In the genomic region with DNA sequence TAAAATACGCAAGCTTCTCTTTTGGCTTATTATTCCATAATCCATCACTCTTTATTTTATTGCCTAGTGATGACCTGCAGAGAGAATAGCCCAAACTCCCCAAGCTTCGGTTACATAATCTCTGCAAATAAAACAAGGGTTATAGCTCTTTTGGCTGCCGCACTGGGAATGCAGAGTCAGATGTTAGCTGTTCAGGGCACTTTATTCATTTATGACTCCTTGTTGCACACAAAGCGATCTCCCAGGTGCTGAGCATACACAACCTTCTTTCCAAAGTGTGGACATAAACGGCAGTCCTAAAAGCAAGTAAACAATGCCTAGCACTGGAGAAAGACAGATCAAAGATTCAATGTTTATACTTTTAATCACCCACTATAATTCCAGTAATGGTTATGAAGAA, we compare ENCODE assay signal across 30 mouse cellular contexts. TPM values are rescaled to one million over a fixed set of nuclear protein-coding genes. Genes with fewer than 3 reads are reported as not detected.
A peak's percentile ranks its signal among the peaks of the same experiment; 100 is the strongest.
DNase-seq lines count a peak whose midpoint lies in the region; ATAC-seq and TF ChIP-seq lines count a peak whose summit lies in the region.
"Had no signal": no experiment of that assay in that cellular context is flagged by ENCODE, and none has a peak within 500 bp of the region (broad histone marks: within the 10 kb centered on the region; RNA-seq: fewer than 3 reads in every experiment).

No protein-coding gene starts in this region.

- no peaks in the 10 kb centered on the region for H3K4me1 ChIP-seq in kidney, postnatal 0 days (replicated peaks; ENCODE audit: insufficient read depth, low read length)
- H3K4me1 ChIP-seq in kidney, embryonic 14.5 days (ENCODE audit: control insufficient read depth, insufficient read depth, low read length), result no peaks in the 10 kb centered on the region
- no peaks in the 10 kb centered on the region for H3K4me1 ChIP-seq in neural tube, embryonic 14.5 days (ENCODE audit: control insufficient read depth, insufficient read depth, low read length)
- peaks cover 14% of the 10 kb centered on the region; the same call in 1 of the 2 replicates for H3K4me1 ChIP-seq in neural tube, embryonic 15.5 days
- peaks cover 9% of the 10 kb centered on the region; the same call in 1 of the 2 replicates for H3K4me1 ChIP-seq in limb, embryonic 14.5 days (ENCODE audit: control insufficient read depth, insufficient read depth, low read length)
- H3K4me1 ChIP-seq: embryonic facial prominence, embryonic 12.5 days; embryonic facial prominence, embryonic 15.5 days; heart, embryonic 12.5 days; heart, embryonic 15.5 days; hindbrain, embryonic 10.5 days; hindbrain, embryonic 13.5 days had no signal

- no peak for TF ChIP-seq CTCF in kidney, postnatal 0 days (IDR thresholded peaks at IDR 0.05; ENCODE audit: low read depth)

- no peak for ATAC-seq in kidney, postnatal 0 days (replicated peaks; ENCODE audit: low FRiP score, low read depth)
- ATAC-seq in kidney, embryonic 14.5 days (ENCODE audit: low FRiP score, low TSS enrichment), result no peak
- peak; percentile 51; the same call in 1 of the 2 replicates for ATAC-seq in neural tube, embryonic 14.5 days (ENCODE audit: low read depth)
- no peak for ATAC-seq in neural tube, embryonic 15.5 days (ENCODE audit: low FRiP score)
- ATAC-seq in limb, embryonic 14.5 days (ENCODE audit: low FRiP score, low read depth), result peak; percentile 35
- ATAC-seq: forebrain, embryonic 14.5 days; forebrain, postnatal 0 days; hindbrain, embryonic 16.5 days; Patski had no signal

- peak; percentile 40 for DNase-seq in kidney, postnatal 0 days (ENCODE audit: low spot score)
- DNase-seq in limb, embryonic 14.5 days (ENCODE audit: low spot score), result no peak
- DNase-seq in gastrocnemius, postnatal 25 days, result no peak
- DNase-seq: adrenal gland, postnatal 14 days; B cell, adult 2 months; cerebellum, adult 11 months; cerebellum, adult 2 months; cerebellum, adult 9-11 months; cerebellum, postnatal 25 days; forebrain, postnatal 0 days; gastrocnemius, adult 2 months; gastrocnemius, postnatal 14 days; heart, adult 18-20 months; heart, postnatal 10 days; heart, postnatal 36 days had no signal

- H3K27ac ChIP-seq in kidney, postnatal 0 days, result no peak overlapping the region
- no peak overlapping the region for H3K27ac ChIP-seq in kidney, embryonic 14.5 days (ENCODE audit: low read depth, low read length)
- no peak overlapping the region for H3K27ac ChIP-seq in neural tube, embryonic 14.5 days (ENCODE audit: low read depth, low read length)
- no peak overlapping the region for H3K27ac ChIP-seq in neural tube, embryonic 15.5 days (replicated peaks)
- H3K27ac ChIP-seq in limb, embryonic 14.5 days (replicated peaks; ENCODE audit: low read depth, low read length), result no peak overlapping the region
- H3K27ac ChIP-seq: embryonic facial prominence, embryonic 12.5 days; embryonic facial prominence, embryonic 15.5 days; gastrocnemius, adult 2 months; heart, embryonic 15.5 days; hindbrain, embryonic 10.5 days; hindbrain, embryonic 13.5 days had no signal

- 34% methylated on average over 5 of the region's 5 CpGs for WGBS in kidney, postnatal 0 days
- 41% methylated on average over 5 of the region's 5 CpGs for WGBS in kidney, embryonic 14.5 days
- 29% methylated on average over 5 of the region's 5 CpGs for WGBS in neural tube, embryonic 14.5 days
- WGBS in neural tube, embryonic 15.5 days, result 27% methylated on average over 5 of the region's 5 CpGs
- whole genome bisulfite sequencing in limb, embryonic 14.5 days, result 27% methylated on average over 5 of the region's 5 CpGs

- no peak overlapping the region for H3K4me3 ChIP-seq in kidney, postnatal 0 days (replicated peaks; ENCODE audit: low read depth, low read length)
- no peak overlapping the region for H3K4me3 ChIP-seq in kidney, embryonic 14.5 days (ENCODE audit: low read length)
- H3K4me3 ChIP-seq in neural tube, embryonic 14.5 days (ENCODE audit: low read depth, low read length), result no peak overlapping the region
- H3K4me3 ChIP-seq in neural tube, embryonic 15.5 days (replicated peaks), result no peak overlapping the region
- H3K4me3 ChIP-seq in limb, embryonic 14.5 days (replicated peaks; ENCODE audit: low read length), result no peak overlapping the region
- H3K4me3 ChIP-seq: embryonic facial prominence, embryonic 12.5 days; embryonic facial prominence, embryonic 15.5 days; gastrocnemius, adult 2 months; heart, embryonic 12.5 days; heart, embryonic 15.5 days; hindbrain, embryonic 10.5 days; hindbrain, embryonic 13.5 days had no signal

- no peak overlapping the region for H3K4me2 ChIP-seq in kidney, postnatal 0 days (ENCODE audit: low read length)
- no peak overlapping the region for H3K4me2 ChIP-seq in kidney, embryonic 14.5 days (replicated peaks; ENCODE audit: low read depth, low read length)
- no peak overlapping the region for H3K4me2 ChIP-seq in neural tube, embryonic 14.5 days (ENCODE audit: low read depth, low read length)
- H3K4me2 ChIP-seq in neural tube, embryonic 15.5 days, result no peak overlapping the region
- no peak overlapping the region for H3K4me2 ChIP-seq in limb, embryonic 14.5 days (replicated peaks; ENCODE audit: low read depth, low read length, severe bottlenecking)
- H3K4me2 ChIP-seq: embryonic facial prominence, embryonic 12.5 days; embryonic facial prominence, embryonic 15.5 days; heart, embryonic 12.5 days; heart, embryonic 15.5 days; hindbrain, embryonic 13.5 days had no signal

- TF ChIP-seq POLR2A in limb, embryonic 14.5 days (IDR thresholded peaks at IDR 0.05; ENCODE audit: borderline replicate concordance, extremely low read depth, insufficient read depth, insufficient read length), result no peak

- H3K9me3 ChIP-seq in kidney, postnatal 0 days (replicated peaks; ENCODE audit: low read length), result no peaks in the 10 kb centered on the region
- H3K9me3 ChIP-seq in kidney, embryonic 14.5 days (ENCODE audit: control insufficient read depth, low read length), result no peaks in the 10 kb centered on the region
- no peaks in the 10 kb centered on the region for H3K9me3 ChIP-seq in neural tube, embryonic 14.5 days (ENCODE audit: control insufficient read depth, low read length)
- no peaks in the 10 kb centered on the region for H3K9me3 ChIP-seq in neural tube, embryonic 15.5 days (replicated peaks)
- H3K9me3 ChIP-seq in limb, embryonic 14.5 days (ENCODE audit: control insufficient read depth, low read length), result no peaks in the 10 kb centered on the region
- H3K9me3 ChIP-seq: embryonic facial prominence, embryonic 12.5 days; embryonic facial prominence, embryonic 15.5 days; heart, embryonic 12.5 days; heart, embryonic 15.5 days; hindbrain, embryonic 10.5 days; hindbrain, embryonic 13.5 days had no signal

- H3K36me3 ChIP-seq in kidney, postnatal 0 days (ENCODE audit: insufficient read depth, low read length), result no peaks in the 10 kb centered on the region
- no peaks in the 10 kb centered on the region for H3K36me3 ChIP-seq in kidney, embryonic 14.5 days (ENCODE audit: control insufficient read depth, insufficient read depth, low read length)
- no peaks in the 10 kb centered on the region for H3K36me3 ChIP-seq in neural tube, embryonic 14.5 days (ENCODE audit: control insufficient read depth, insufficient read depth, low read length)
- H3K36me3 ChIP-seq in neural tube, embryonic 15.5 days, result no peaks in the 10 kb centered on the region
- no peaks in the 10 kb centered on the region for H3K36me3 ChIP-seq in limb, embryonic 14.5 days (ENCODE audit: control insufficient read depth, insufficient read depth, low read length)
- H3K36me3 ChIP-seq: embryonic facial prominence, embryonic 12.5 days; embryonic facial prominence, embryonic 15.5 days; G1E; heart, embryonic 12.5 days; heart, embryonic 15.5 days; hindbrain, embryonic 10.5 days; hindbrain, embryonic 13.5 days had no signal

- no peak overlapping the region for H3K9ac ChIP-seq in kidney, postnatal 0 days (ENCODE audit: low read depth, low read length)
- no peak overlapping the region for H3K9ac ChIP-seq in kidney, embryonic 14.5 days (ENCODE audit: low read depth, low read length)
- no peak overlapping the region for H3K9ac ChIP-seq in neural tube, embryonic 14.5 days (replicated peaks; ENCODE audit: low read depth, low read length)
- H3K9ac ChIP-seq in neural tube, embryonic 15.5 days (replicated peaks), result no peak overlapping the region
- no peak overlapping the region for H3K9ac ChIP-seq in limb, embryonic 14.5 days (ENCODE audit: low read depth, low read length, severe bottlenecking)
- H3K9ac ChIP-seq: embryonic facial prominence, embryonic 12.5 days; embryonic facial prominence, embryonic 15.5 days; forebrain, postnatal 0 days; heart, embryonic 12.5 days; heart, embryonic 15.5 days; hindbrain, embryonic 13.5 days had no signal

- H3K27me3 ChIP-seq in kidney, postnatal 0 days (ENCODE audit: insufficient read depth, low read length), result no peaks in the 10 kb centered on the region
- no peaks in the 10 kb centered on the region for H3K27me3 ChIP-seq in kidney, embryonic 14.5 days (ENCODE audit: control insufficient read depth, insufficient read depth, low read length)
- no peaks in the 10 kb centered on the region for H3K27me3 ChIP-seq in neural tube, embryonic 14.5 days (ENCODE audit: control insufficient read depth, insufficient read depth, low read length)
- no peaks in the 10 kb centered on the region for H3K27me3 ChIP-seq in neural tube, embryonic 15.5 days (replicated peaks)
- H3K27me3 ChIP-seq in limb, embryonic 14.5 days (ENCODE audit: control insufficient read depth, insufficient read depth, low read length), result no peaks in the 10 kb centered on the region
- H3K27me3 ChIP-seq: CH12.LX; embryonic facial prominence, embryonic 12.5 days; embryonic facial prominence, embryonic 15.5 days; heart, embryonic 12.5 days; heart, embryonic 15.5 days; hindbrain, embryonic 13.5 days; Patski had no signal

RNA-seq across cellular contexts. Expression of a gene that starts 16.3 kb away (rescaled TPM):
- 11.8 and 13.8 TPM in 2 replicates for polyA plus RNA-seq in kidney, postnatal 0 days (2015; fragmentation: Nextera tagmentation; extraction: Ambion mirVana)
- polyA plus RNA-seq in kidney, embryonic 14.5 days (2014; fragmentation: Nextera tagmentation; extraction: Ambion mirVana), result 6.6 and 11.2 TPM in 2 replicates
- 8.0 and 8.4 TPM in 2 replicates for polyA plus RNA-seq in neural tube, embryonic 14.5 days (2014; fragmentation: Nextera tagmentation; extraction: Ambion mirVana)
- 6.3 and 7.0 TPM in 2 replicates for polyA plus RNA-seq in neural tube, embryonic 15.5 days (2015; fragmentation: Nextera tagmentation; extraction: Ambion mirVana)
- 4.7 and 5.2 TPM in 2 replicates for polyA plus RNA-seq in limb, embryonic 14.5 days (2012; rRNA removed)
- 1.8 and 3.1 TPM in 2 replicates for polyA plus RNA-seq in limb, embryonic 14.5 days (2014; fragmentation: Nextera tagmentation; extraction: Ambion mirVana)
- 1 to 10 TPM in 1 of 2 experiments, under 1 TPM in 1; 0.90 to 1.1 TPM for total RNA-seq in gastrocnemius, postnatal 25 days (2021)
- total RNA-seq: CH12.LX; common myeloid progenitor, adult 5-6 weeks; heart, adult 18-20 months; heart, postnatal 36 days had no signal
- polyA plus RNA-seq: G1E had no signal

Comparison
In these comparisons a context has a peak if more than half of its experiments do, and no peak if none do; other contexts are left out.
1. ATAC-seq: peak in neural tube, embryonic 14.5 days (single experiment) and limb, embryonic 14.5 days (single experiment); none in kidney, postnatal 0 days (single experiment), kidney, embryonic 14.5 days (single experiment) and neural tube, embryonic 15.5 days (single experiment).